Mouse (Mus musculus): ENCODE measurements around the gene Haus8. TPM values are rescaled to one million over a fixed set of nuclear protein-coding genes. Genes with fewer than 3 reads are reported as not detected.
A peak's percentile ranks its signal among the peaks of the same experiment; 100 is the strongest.
"Not testable (repeated sequence)": the region's sequence is repeated elsewhere in the genome, so short reads cannot be mapped to it uniquely, and the experiment has no call there.

Gene Haus8
- total RNA-seq (2017) = 45.5 to 77.0 TPM (median 73.5 TPM) in 3 replicates

- ATAC-seq (replicated peaks; ENCODE audit: insufficient number of reproducible peaks, low FRiP score, low TSS enrichment, poor library complexity, severe bottlenecking) = peak; percentile 94
Observed at GRCm38 (mm10) chr8:71272286-71273150, at the start of gene Haus8, which contains the start of gene Myo9b. Gene Haus8, minus strand, starts transcription at chr8:71272934. Gene Myo9b, plus strand, starts transcription at chr8:71272714.

- not testable (repeated sequence) for ATAC-seq (replicated peaks; ENCODE audit: insufficient number of reproducible peaks, low FRiP score, low TSS enrichment, poor library complexity, severe bottlenecking)
Observed at GRCm38 (mm10) chr8:71319760-71320159, 47.0 kb upstream of the Haus8 start.

GRCm38 (mm10) chr8:71318610-71319009 is 45.9 kb upstream of the Haus8 start:
- ATAC-seq (replicated peaks; ENCODE audit: insufficient number of reproducible peaks, low FRiP score, low TSS enrichment, poor library complexity, severe bottlenecking) = not testable (repeated sequence)

GRCm38 (mm10) chr8:71316486-71317031 is 43.8 kb upstream of the Haus8 start:
- ATAC-seq (replicated peaks; ENCODE audit: insufficient number of reproducible peaks, low FRiP score, low TSS enrichment, poor library complexity, severe bottlenecking) = no peak

GRCm38 (mm10) chr8:71315972-71316371 is 43.2 kb upstream of the Haus8 start:
- ATAC-seq (replicated peaks; ENCODE audit: insufficient number of reproducible peaks, low FRiP score, low TSS enrichment, poor library complexity, severe bottlenecking) = no peak

- no peak for ATAC-seq (replicated peaks; ENCODE audit: insufficient number of reproducible peaks, low FRiP score, low TSS enrichment, poor library complexity, severe bottlenecking)
Observed at GRCm38 (mm10) chr8:71313951-71314350, 41.2 kb upstream of the Haus8 start.

GRCm38 (mm10) chr8:71312700-71313099 is 40.0 kb upstream of the Haus8 start:
- ATAC-seq (replicated peaks; ENCODE audit: insufficient number of reproducible peaks, low FRiP score, low TSS enrichment, poor library complexity, severe bottlenecking) = no peak

- peak; percentile 58; the same call in 1 of the 2 replicates for ATAC-seq (replicated peaks; ENCODE audit: insufficient number of reproducible peaks, low FRiP score, low TSS enrichment, poor library complexity, severe bottlenecking)
Observed at GRCm38 (mm10) chr8:71310446-71310845, 37.7 kb upstream of the Haus8 start.

GRCm38 (mm10) chr8:71307913-71308312 is 35.2 kb upstream of the Haus8 start:
- ATAC-seq (replicated peaks; ENCODE audit: insufficient number of reproducible peaks, low FRiP score, low TSS enrichment, poor library complexity, severe bottlenecking) = no peak

- ATAC-seq (replicated peaks; ENCODE audit: insufficient number of reproducible peaks, low FRiP score, low TSS enrichment, poor library complexity, severe bottlenecking) = no peak
Observed at GRCm38 (mm10) chr8:71307371-71307770, 34.6 kb upstream of the Haus8 start.

GRCm38 (mm10) chr8:71305988-71306387 is 33.3 kb upstream of the Haus8 start:
- ATAC-seq (replicated peaks; ENCODE audit: insufficient number of reproducible peaks, low FRiP score, low TSS enrichment, poor library complexity, severe bottlenecking) = no peak

- ATAC-seq (replicated peaks; ENCODE audit: insufficient number of reproducible peaks, low FRiP score, low TSS enrichment, poor library complexity, severe bottlenecking) = no peak
Observed at GRCm38 (mm10) chr8:71303632-71304031, 30.9 kb upstream of the Haus8 start.

GRCm38 (mm10) chr8:71302788-71303187 is 30.1 kb upstream of the Haus8 start:
- no peak for ATAC-seq (replicated peaks; ENCODE audit: insufficient number of reproducible peaks, low FRiP score, low TSS enrichment, poor library complexity, severe bottlenecking)

- no peak for ATAC-seq (replicated peaks; ENCODE audit: insufficient number of reproducible peaks, low FRiP score, low TSS enrichment, poor library complexity, severe bottlenecking)
Observed at GRCm38 (mm10) chr8:71299716-71300115, 27.0 kb upstream of the Haus8 start.

GRCm38 (mm10) chr8:71297439-71297838 is 24.7 kb upstream of the Haus8 start:
- no peak for ATAC-seq (replicated peaks; ENCODE audit: insufficient number of reproducible peaks, low FRiP score, low TSS enrichment, poor library complexity, severe bottlenecking)

- ATAC-seq (replicated peaks; ENCODE audit: insufficient number of reproducible peaks, low FRiP score, low TSS enrichment, poor library complexity, severe bottlenecking) = 0 out of 2 replicates have a peak, but pooled peaks have one; percentile 5
Observed at GRCm38 (mm10) chr8:71296784-71297183, 24.1 kb upstream of the Haus8 start.

- peak; percentile 74 for ATAC-seq (replicated peaks; ENCODE audit: insufficient number of reproducible peaks, low FRiP score, low TSS enrichment, poor library complexity, severe bottlenecking)
Observed at GRCm38 (mm10) chr8:71296188-71296621, 23.5 kb upstream of the Haus8 start.

- peak; percentile 42 for ATAC-seq (replicated peaks; ENCODE audit: insufficient number of reproducible peaks, low FRiP score, low TSS enrichment, poor library complexity, severe bottlenecking)
Observed at GRCm38 (mm10) chr8:71293930-71294329, 21.2 kb upstream of the Haus8 start.

GRCm38 (mm10) chr8:71291351-71291750 is 18.6 kb upstream of the Haus8 start:
- ATAC-seq (replicated peaks; ENCODE audit: insufficient number of reproducible peaks, low FRiP score, low TSS enrichment, poor library complexity, severe bottlenecking) = no peak

- ATAC-seq (replicated peaks; ENCODE audit: insufficient number of reproducible peaks, low FRiP score, low TSS enrichment, poor library complexity, severe bottlenecking) = no peak
Observed at GRCm38 (mm10) chr8:71290911-71291310, 18.2 kb upstream of the Haus8 start.
